Mouse (Mus musculus) thymus, postnatal 4 days (tissue): Measurements from ENCODE around the gene Pla2r1.

Experiments used
- DNase-seq: peaks from one replicate; pipeline ENCODE4 v3.0.0; 2021

Gene Pla2r1

GRCm38 (mm10) chr2:60401694-60402093, 151.4 kb downstream of the Pla2r1 start:
- no peak for DNase-seq

- no peak for DNase-seq
Measured at GRCm38 (mm10) chr2:60393786-60394185, 159.3 kb downstream of the Pla2r1 start.

GRCm38 (mm10) chr2:60392286-60392685, 160.8 kb downstream of the Pla2r1 start:
- DNase-seq: no peak

GRCm38 (mm10) chr2:60387363-60387762, 165.7 kb downstream of the Pla2r1 start:
- DNase-seq: no peak

- no peak for DNase-seq
Measured at GRCm38 (mm10) chr2:60386835-60387234, 166.3 kb downstream of the Pla2r1 start.

GRCm38 (mm10) chr2:60384763-60385085, 168.4 kb downstream of the Pla2r1 start:
- peak; percentile 18 for DNase-seq

GRCm38 (mm10) chr2:60384083-60384762, 168.9 kb downstream of the Pla2r1 start:
- peak; percentile 45 for DNase-seq

GRCm38 (mm10) chr2:60382858-60383669, 170.0 kb downstream of the Pla2r1 start, which contains the start of gene Ly75:
TSS of gene Ly75 (minus strand) at chr2:60383303.
- peak; percentile 95 for DNase-seq

GRCm38 (mm10) chr2:60382346-60382745, 170.8 kb downstream of the Pla2r1 start:
- peak; percentile 15 for DNase-seq

GRCm38 (mm10) chr2:60377260-60377659, 175.8 kb downstream of the Pla2r1 start:
- DNase-seq: no peak

- no peak for DNase-seq
Measured at GRCm38 (mm10) chr2:60375608-60376107, 177.4 kb downstream of the Pla2r1 start.

GRCm38 (mm10) chr2:60375126-60375525, 178.0 kb downstream of the Pla2r1 start:
- DNase-seq: no peak

GRCm38 (mm10) chr2:60370188-60370587, 182.9 kb downstream of the Pla2r1 start:
- no peak for DNase-seq

GRCm38 (mm10) chr2:60369454-60369853, 183.7 kb downstream of the Pla2r1 start:
- DNase-seq: no peak

GRCm38 (mm10) chr2:60367871-60368270, 185.2 kb downstream of the Pla2r1 start:
- DNase-seq: no peak
